Mouse (Mus musculus): ENCODE measurements around the gene Eif5a. TPM values are rescaled to one million over a fixed set of nuclear protein-coding genes. Genes with fewer than 3 reads are reported as not detected.

Eif5a gene
- polyA plus RNA-seq, 1 experiment from 2014 or later: 774 TPM

- Histone ChIP-seq H3K4me3 (ENCODE audit: low read depth, low read length) (peak within 1 kb of the TSS; percentile 47), H3K9me3 (ENCODE audit: control insufficient read depth) (no peaks in the 10 kb centered on the region), H3K9ac (ENCODE audit: low read depth, low read length) (peak within 1 kb of the TSS; percentile 35), H3K4me2 (replicated peaks; ENCODE audit: low read depth) (peak within 1 kb of the TSS; percentile 74), H3K27ac (ENCODE audit: low read depth, low read length) (peak within 1 kb of the TSS; percentile 50), H3K27me3 (replicated peaks; ENCODE audit: control insufficient read depth, insufficient read depth, low read length) (no peaks in the 10 kb centered on the region), H3K4me1 (replicated peaks; ENCODE audit: control insufficient read depth, insufficient read depth, low read length) (peaks cover 10% of the 10 kb centered on the region), H3K36me3 (ENCODE audit: control insufficient read depth, insufficient read depth) (no peaks in the 10 kb centered on the region)
- ATAC-seq: peak; percentile 80
- under 1% methylated on average over 34 of the region's 34 CpGs for WGBS
- TF ChIP-seq CTCF (IDR thresholded peaks at IDR 0.05; ENCODE audit: low read depth): no peak
Measured at GRCm38 (mm10) chr11:69948066-69948762, 26.5 kb upstream of the Eif5a start, which contains the start of gene Slc2a4. Gene Slc2a4, minus strand, starts transcription at chr11:69948188.

- Histone ChIP-seq H3K36me3 (ENCODE audit: control insufficient read depth, insufficient read depth) (no peaks in the 10 kb centered on the region), H3K9me3 (ENCODE audit: control insufficient read depth) (no peaks in the 10 kb centered on the region), H3K27me3 (replicated peaks; ENCODE audit: control insufficient read depth, insufficient read depth, low read length) (no peaks in the 10 kb centered on the region), H3K4me1 (replicated peaks; ENCODE audit: control insufficient read depth, insufficient read depth, low read length) (peaks cover 10% of the 10 kb centered on the region), H3K4me3 (ENCODE audit: low read depth, low read length) (peak overlapping the region; percentile 47), H3K9ac (ENCODE audit: low read depth, low read length) (peak overlapping the region; percentile 35; the same call in 1 of the 2 replicates), H3K4me2 (replicated peaks; ENCODE audit: low read depth) (peak overlapping the region; percentile 74), H3K27ac (ENCODE audit: low read depth, low read length) (peak overlapping the region; percentile 50)
- no peak for TF ChIP-seq CTCF (IDR thresholded peaks at IDR 0.05; ENCODE audit: low read depth)
- 8% methylated on average over 29 of the region's 29 CpGs for WGBS
- 0 out of 2 replicates have a peak, but pooled peaks have one; percentile 13 for ATAC-seq
Measured at GRCm38 (mm10) chr11:69947337-69948065, 25.7 kb upstream of the Eif5a start.

- TF ChIP-seq CTCF (IDR thresholded peaks at IDR 0.05; ENCODE audit: low read depth): no peak
- Histone ChIP-seq H3K27ac (ENCODE audit: low read depth, low read length) (no peak overlapping the region; the same call in 1 of the 2 replicates), H3K4me3 (ENCODE audit: low read depth, low read length) (no peak overlapping the region), H3K4me2 (replicated peaks; ENCODE audit: low read depth) (no peak overlapping the region; the same call in 1 of the 2 replicates), H3K27me3 (replicated peaks; ENCODE audit: control insufficient read depth, insufficient read depth, low read length) (no peaks in the 10 kb centered on the region), H3K9ac (ENCODE audit: low read depth, low read length) (no peak overlapping the region), H3K36me3 (ENCODE audit: control insufficient read depth, insufficient read depth) (no peaks in the 10 kb centered on the region), H3K4me1 (replicated peaks; ENCODE audit: control insufficient read depth, insufficient read depth, low read length) (peaks cover 10% of the 10 kb centered on the region), H3K9me3 (ENCODE audit: control insufficient read depth) (no peaks in the 10 kb centered on the region)
- no peak for ATAC-seq
- WGBS: 89% methylated on average over 18 of the region's 18 CpGs
Measured at GRCm38 (mm10) chr11:69945997-69946891, 24.5 kb upstream of the Eif5a start.

- Histone ChIP-seq H3K4me1 (replicated peaks; ENCODE audit: control insufficient read depth, insufficient read depth, low read length) (peaks cover 10% of the 10 kb centered on the region), H3K9ac (ENCODE audit: low read depth, low read length) (no peak overlapping the region), H3K36me3 (ENCODE audit: control insufficient read depth, insufficient read depth) (no peaks in the 10 kb centered on the region), H3K9me3 (ENCODE audit: control insufficient read depth) (no peaks in the 10 kb centered on the region), H3K27me3 (replicated peaks; ENCODE audit: control insufficient read depth, insufficient read depth, low read length) (no peaks in the 10 kb centered on the region), H3K4me2 (replicated peaks; ENCODE audit: low read depth) (no peak overlapping the region), H3K4me3 (ENCODE audit: low read depth, low read length) (no peak overlapping the region), H3K27ac (ENCODE audit: low read depth, low read length) (no peak overlapping the region)
- no peak for ATAC-seq
- 76% methylated on average over 13 of the region's 13 CpGs for WGBS
- no peak for TF ChIP-seq CTCF (IDR thresholded peaks at IDR 0.05; ENCODE audit: low read depth)
Measured at GRCm38 (mm10) chr11:69945216-69945615, 23.5 kb upstream of the Eif5a start.

- Histone ChIP-seq H3K4me1 (replicated peaks; ENCODE audit: control insufficient read depth, insufficient read depth, low read length) (peaks cover 7% of the 10 kb centered on the region; the same call in 1 of the 2 replicates), H3K27me3 (replicated peaks; ENCODE audit: control insufficient read depth, insufficient read depth, low read length) (no peaks in the 10 kb centered on the region; the same call in 1 of the 2 replicates), H3K9ac (ENCODE audit: low read depth, low read length) (no peak overlapping the region), H3K4me3 (ENCODE audit: low read depth, low read length) (no peak overlapping the region), H3K36me3 (ENCODE audit: control insufficient read depth, insufficient read depth) (no peaks in the 10 kb centered on the region), H3K9me3 (ENCODE audit: control insufficient read depth) (no peaks in the 10 kb centered on the region), H3K27ac (ENCODE audit: low read depth, low read length) (no peak overlapping the region), H3K4me2 (replicated peaks; ENCODE audit: low read depth) (no peak overlapping the region)
- ATAC-seq: no peak
- no peak for TF ChIP-seq CTCF (IDR thresholded peaks at IDR 0.05; ENCODE audit: low read depth)
- 83% methylated on average over 4 of the region's 4 CpGs for WGBS
Measured at GRCm38 (mm10) chr11:69940962-69941361, 19.2 kb upstream of the Eif5a start.
